Mouse (Mus musculus) megakaryocyte-erythroid progenitor cell, adult 5-6 weeks (primary cell): Measurements from ENCODE around the gene Amt. TPM values are rescaled to one million over a fixed set of nuclear protein-coding genes. Genes with fewer than 3 reads are reported as not detected.
"Not testable (repeated sequence)": the region's sequence is repeated elsewhere in the genome, so short reads cannot be mapped to it uniquely, and the experiment has no call there.

Experiments used
- ATAC-seq: replicated peaks from 2 replicates; pipeline ENCODE4 v1.8.0; 2016; ENCODE audit warnings: mild to moderate bottlenecking, inconsistent platforms; ENCODE audit not compliant: severe bottlenecking, poor library complexity, low FRiP score, low TSS enrichment
- total RNA-seq, 2 experiments: library from RNA; stranded (forward) in 1 of 2; stranded (reverse) in 1 of 2; fragments of 200-1000, 215-1000 nt in 1 of 2; fragments of >200 nt in 1 of 2; fragmentation: Nextera tagmentation in 1 of 2; gene quantifications; 2 replicates each; pipeline ENCODE4 v1.2.3; 2014 to 2017

Gene Amt
- total RNA-seq (2014; fragmentation: Nextera tagmentation) = 0.28 TPM in 1 of 2 replicates, not detected in the other
- 0.23 TPM in 1 of 2 replicates, not detected in the other for total RNA-seq (2017)

DNA sequence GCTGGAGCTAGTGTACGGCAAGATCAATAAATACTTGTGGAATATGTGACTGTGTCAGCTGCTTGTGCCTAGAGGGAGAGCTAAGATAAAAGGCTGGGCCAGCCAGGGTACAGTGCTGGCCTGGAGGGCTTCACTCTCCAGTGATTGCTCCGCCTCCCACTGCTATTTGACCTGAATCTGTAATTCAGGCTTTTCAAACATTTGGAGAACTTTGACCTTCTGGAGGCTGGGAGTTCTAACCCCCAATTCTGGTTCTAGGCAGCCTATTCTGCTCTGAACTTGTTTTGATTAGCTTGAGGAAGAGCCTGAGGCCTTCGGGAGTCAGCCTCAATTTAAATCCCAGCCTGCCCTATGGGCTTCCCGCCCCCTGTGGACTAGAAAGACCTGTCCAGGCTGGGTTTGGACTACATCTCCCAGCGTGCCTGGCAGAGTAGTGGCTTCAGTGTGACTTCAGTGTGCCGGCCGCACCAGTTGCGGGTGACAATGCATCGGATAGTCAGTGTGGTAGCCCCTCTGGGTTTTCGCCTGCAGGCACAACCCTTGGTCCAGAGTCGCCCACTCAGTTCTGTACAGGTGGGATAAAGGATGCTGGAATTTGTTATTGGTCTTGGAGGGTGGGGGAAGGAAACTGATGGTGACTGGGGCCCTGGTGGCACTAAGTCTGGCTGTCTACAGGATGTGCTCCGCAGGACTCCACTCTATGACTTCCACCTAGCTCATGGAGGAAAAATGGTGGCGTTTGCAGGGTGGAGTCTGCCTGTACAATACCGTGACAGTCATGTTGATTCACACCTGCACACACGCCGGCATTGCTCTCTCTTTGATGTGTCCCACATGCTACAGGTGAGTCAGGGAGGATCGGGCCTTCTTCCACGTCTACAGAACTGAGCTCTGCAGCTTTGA is at the start of gene Amt:
Gene Amt (plus strand): TSS at position 401 of the 903 bp plus-strand sequence.
- ATAC-seq = no peak

GRCm38 (mm10) chr9:108248957-108249356 is 47.7 kb upstream of the Amt start:
- no peak for ATAC-seq

DNA sequence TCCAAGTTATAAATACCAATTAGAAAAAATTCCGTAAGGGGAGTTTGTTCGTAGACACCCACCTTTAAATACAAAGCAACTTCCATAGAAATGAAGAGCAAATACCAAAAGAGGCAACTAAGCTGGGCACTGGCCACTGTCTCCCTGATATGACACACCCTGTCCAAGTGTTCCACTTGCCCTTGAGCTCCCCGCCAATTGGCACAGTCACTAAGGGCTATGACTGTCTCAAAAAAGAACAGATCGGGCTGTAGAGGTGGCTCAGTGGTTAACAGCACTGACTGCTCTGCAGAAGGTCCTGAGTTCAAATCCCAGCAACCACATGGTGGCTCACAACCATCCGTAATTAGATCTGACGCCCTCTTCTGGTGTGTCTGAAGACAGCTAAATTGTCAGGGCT is 44.8 kb upstream of the Amt start:
- ATAC-seq = no peak

GRCm38 (mm10) chr9:108252766-108253165 is 43.9 kb upstream of the Amt start:
- no peak for ATAC-seq

- no peak for ATAC-seq
Observed at GRCm38 (mm10) chr9:108260526-108260925, 36.1 kb upstream of the Amt start.

DNA sequence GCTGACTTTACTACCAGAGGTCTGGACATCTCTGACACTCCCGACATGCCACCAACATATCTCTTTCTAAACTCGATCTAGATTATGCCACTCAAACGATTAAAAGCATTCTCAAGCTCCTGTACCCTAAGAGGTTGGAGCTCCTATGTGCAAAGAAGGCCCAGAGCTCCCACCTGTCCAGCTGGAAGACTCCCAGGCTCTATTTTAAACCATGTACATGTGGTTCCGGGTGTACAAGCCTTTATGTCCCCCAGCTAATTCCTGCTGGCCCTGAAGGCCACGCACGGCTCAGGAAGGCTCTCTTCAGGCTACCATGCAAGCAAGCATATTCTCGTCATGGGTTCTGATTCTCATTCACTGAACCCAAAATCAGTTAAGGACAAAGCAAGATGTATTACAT is 34.8 kb upstream of the Amt start:
- no peak for ATAC-seq

DNA sequence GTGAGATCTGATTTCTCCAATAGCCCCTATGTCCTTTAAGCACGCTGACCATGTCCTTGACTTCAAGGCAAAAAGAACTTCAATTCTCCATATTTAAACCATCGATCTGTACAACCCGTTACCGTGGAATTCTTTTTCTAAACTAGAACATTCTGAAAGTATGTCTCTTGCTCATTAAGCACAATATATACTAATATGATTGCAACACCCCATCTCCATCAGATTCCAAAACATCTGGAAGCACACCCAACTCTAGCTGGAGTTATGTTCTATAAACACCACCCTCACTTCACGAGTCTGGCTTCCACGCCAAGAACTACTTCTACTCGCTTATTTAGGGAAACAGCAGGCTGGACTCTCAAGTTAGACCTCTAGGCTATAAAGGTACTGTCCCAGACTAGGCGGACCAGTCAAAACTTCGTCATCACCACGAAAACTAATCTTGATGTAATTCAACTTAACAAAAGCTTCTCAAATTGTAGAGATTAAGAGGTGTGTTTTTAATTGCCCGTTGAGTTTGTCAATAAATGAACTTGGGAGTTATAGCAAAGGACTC is 34.1 kb upstream of the Amt start:
- ATAC-seq = no peak

GRCm38 (mm10) chr9:108263131-108263681 is 33.4 kb upstream of the Amt start:
- ATAC-seq = no peak; the same call in 1 of the 2 replicates

DNA sequence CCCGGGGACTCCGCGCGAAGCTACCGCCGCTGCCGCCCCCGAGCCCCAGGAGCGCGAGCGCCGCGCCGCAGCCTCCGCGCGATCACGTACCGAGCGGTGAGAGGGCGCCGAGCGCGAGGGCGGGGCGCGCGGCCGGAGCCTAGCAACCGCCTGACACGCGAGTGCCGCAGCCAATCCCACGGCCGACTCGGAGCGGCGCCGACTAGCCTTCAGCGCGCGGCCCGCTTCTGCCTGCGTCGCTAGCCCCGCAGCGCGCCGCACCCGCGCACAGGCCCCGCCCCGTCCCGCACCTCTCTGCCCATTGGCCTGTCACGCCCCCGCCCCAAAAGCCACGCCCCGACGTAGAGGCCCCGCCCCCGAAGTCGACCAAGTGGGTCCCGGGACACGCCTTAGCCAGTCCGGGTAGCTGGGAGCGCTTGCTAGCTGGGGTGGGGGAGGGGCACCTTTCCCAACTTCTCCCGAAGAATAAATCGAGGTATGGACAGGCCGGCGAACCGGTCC is 32.9 kb upstream of the Amt start, which contains the start of gene Dag1:
Gene Dag1 (minus strand): TSS at position 269 of the 501 bp plus-strand sequence.
- peak; percentile 94 for ATAC-seq

DNA sequence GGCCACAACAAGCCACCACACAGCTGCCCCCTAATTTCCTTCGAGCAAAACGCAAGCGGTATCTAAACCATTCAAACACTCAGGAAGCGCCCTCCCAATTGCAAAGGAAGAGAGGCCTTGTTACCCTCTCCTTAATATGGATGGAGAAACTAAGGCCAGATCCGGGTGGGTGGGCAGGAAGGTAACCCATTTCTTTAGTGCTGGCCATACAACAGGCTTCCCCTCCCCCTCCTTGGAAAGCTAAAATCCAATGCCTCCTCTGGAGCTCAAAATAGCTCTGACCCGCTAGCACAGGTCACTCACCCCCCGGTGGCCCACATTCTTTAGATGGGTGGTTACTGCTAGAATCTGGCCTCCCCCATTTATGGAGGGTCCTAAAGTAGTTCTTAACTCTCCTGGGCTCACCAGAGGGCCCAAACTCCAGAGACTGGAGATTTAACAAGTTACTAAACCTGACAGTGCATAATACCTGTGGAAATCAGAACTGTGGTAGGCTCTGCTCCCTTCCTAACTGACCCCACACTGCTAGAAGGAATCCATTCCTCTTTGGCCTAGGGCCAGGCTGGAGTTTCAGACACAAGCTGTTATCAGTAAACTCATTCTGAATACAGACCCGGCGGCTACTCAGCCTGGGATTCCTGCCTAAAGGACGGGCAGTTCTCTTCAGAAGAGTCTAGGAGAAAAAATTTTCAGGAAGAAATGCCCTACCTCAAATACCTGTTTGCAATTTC is 32.3 kb upstream of the Amt start:
- ATAC-seq = peak; percentile 4; the same call in 1 of the 2 replicates

- no peak for ATAC-seq
Observed at GRCm38 (mm10) chr9:108266261-108266935, 30.3 kb upstream of the Amt start.

DNA sequence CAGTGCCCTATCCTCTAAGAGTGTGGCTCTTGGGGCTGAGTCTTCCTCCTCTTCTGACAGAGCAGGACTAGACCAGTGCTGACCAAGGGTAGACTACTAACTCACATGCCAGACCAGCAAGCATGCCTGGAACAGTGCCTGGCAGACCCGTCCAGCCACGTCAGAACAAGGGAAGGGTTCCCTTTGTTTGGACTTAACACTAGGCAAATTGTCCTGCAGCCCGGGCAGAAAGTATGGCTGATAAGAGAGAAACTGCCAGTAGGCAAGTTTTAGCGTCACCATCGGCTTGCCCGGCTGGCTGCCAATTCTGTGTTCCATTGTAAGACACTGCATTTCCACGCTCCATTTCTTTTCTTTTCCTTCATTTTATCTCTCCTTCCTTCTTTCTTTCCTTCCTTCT is 29.0 kb upstream of the Amt start:
- no peak for ATAC-seq

DNA sequence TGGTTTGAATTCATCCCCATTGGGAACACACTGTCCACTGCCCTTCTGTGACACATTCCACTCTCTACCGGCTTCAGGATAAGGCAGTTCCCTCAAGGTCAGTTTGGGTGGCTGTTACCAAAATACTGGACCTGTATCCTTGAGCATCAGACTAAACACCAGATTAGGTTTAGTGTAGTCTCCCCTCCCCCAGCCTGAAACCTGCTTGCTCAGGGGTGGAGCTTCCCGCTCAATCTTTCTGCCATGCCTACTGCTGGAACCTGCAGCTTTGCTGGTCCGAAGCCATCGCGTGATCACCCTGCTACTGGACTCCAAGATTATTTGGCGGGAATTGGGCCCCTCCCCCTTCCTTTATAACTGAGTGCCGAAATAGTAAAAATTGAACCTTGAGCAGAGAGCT is 28.0 kb upstream of the Amt start:
- ATAC-seq = not testable (repeated sequence)

- ATAC-seq = no peak
Observed at GRCm38 (mm10) chr9:108271941-108272340, 24.7 kb upstream of the Amt start.

- no peak for ATAC-seq
Observed at GRCm38 (mm10) chr9:108272691-108273090, 24.0 kb upstream of the Amt start.

DNA sequence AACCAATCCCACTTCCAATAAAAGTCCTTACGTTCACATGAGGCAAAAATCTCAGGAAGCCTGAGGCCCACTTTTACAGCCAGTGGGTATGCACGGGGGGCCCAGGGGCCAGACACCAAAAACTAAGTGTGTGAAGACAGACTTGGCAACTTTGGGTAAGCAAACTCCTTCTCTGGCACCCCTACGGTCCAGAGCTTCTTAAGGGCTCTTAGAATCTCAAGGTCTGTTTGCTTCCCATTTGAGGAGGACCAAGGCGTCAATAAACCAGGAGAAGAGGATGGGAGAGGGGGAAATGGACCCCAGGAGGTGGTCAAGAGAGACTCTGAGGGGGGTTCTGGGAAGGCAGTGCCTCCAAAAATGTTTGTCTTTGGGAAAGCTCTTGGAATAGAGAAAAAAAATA is 23.2 kb upstream of the Amt start:
- ATAC-seq = no peak

- ATAC-seq = no peak
Observed at GRCm38 (mm10) chr9:108274476-108275330, 21.9 kb upstream of the Amt start.

DNA sequence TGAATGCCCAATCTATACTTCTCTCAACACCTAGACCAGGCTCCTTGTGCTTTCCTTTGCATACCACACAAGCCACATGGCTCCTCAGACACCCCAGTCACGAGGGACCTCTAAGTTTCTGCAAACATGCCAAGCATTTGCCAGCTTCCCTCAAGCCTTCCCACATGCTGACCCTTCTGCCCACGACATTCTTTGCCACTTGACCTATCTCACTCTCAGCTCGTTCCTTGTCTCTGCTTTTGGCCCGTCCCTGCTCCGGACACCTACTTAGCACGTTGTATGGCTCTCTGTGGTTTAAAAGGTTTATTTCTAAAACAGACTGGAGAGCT is 21.4 kb upstream of the Amt start:
- ATAC-seq = no peak
